ENCODE assay signal across 8 mouse cellular contexts in genomic region chr16:93072156-93072555, GRCm38 (mm10).
DNase-seq lines count a peak whose midpoint lies in the region; ATAC-seq and TF ChIP-seq lines count a peak whose summit lies in the region.
"Had no signal": no experiment of that assay in that cellular context is flagged by ENCODE, and none has a peak within 500 bp of the region (broad histone marks: within the 10 kb centered on the region; RNA-seq: fewer than 3 reads in every experiment).

No protein-coding gene starts in this region.

- no peak overlapping the region for H3K9ac ChIP-seq in midbrain, embryonic 15.5 days

- H3K9me3 ChIP-seq in embryonic facial prominence, embryonic 10.5 days: no peaks in the 10 kb centered on the region
- H3K9me3 ChIP-seq in midbrain, embryonic 15.5 days: no peaks in the 10 kb centered on the region

- DNase-seq in embryonic facial prominence, embryonic 10.5 days (ENCODE audit: low spot score): peak; percentile 45
- DNase-seq in gastrocnemius, postnatal 36 days: peak; percentile 53 to 74
- DNase-seq in kidney, postnatal 14 days: peak; percentile 53
- DNase-seq in skeletal muscle tissue, adult 2 months (ENCODE audit: low read depth, low spot score): peak; percentile 75
- no peak for DNase-seq in left cerebral cortex, adult 11 months (ENCODE audit: low spot score)
- DNase-seq in left cerebral cortex, adult 2 months (ENCODE audit: extremely low spot score in 1 of 2, low spot score in 2 of 2): no peak
- DNase-seq: right cerebral cortex, postnatal 25 days had no signal

- WGBS in embryonic facial prominence, embryonic 10.5 days: 50% methylated on average over 6 of the region's 6 CpGs
- WGBS in midbrain, embryonic 15.5 days: 71% methylated on average over 6 of the region's 6 CpGs

- peaks cover 17% of the 10 kb centered on the region; the same call in 1 of the 2 replicates for H3K27me3 ChIP-seq in embryonic facial prominence, embryonic 10.5 days (replicated peaks; ENCODE audit: low read depth, poor library complexity, severe bottlenecking)
- no peaks in the 10 kb centered on the region for H3K27me3 ChIP-seq in midbrain, embryonic 15.5 days (replicated peaks)

- TF ChIP-seq CTCF in left cerebral cortex, adult 2 months (IDR thresholded peaks at IDR 0.05): no peak

- ATAC-seq in midbrain, embryonic 15.5 days (replicated peaks): no peak

- H3K4me2 ChIP-seq in midbrain, embryonic 15.5 days: no peak overlapping the region

- no peaks in the 10 kb centered on the region for H3K36me3 ChIP-seq in embryonic facial prominence, embryonic 10.5 days (replicated peaks)
- H3K36me3 ChIP-seq in midbrain, embryonic 15.5 days (replicated peaks): no peaks in the 10 kb centered on the region

- H3K4me3 ChIP-seq in embryonic facial prominence, embryonic 10.5 days: no peak overlapping the region
- H3K4me3 ChIP-seq in left cerebral cortex, adult 2 months: no peak overlapping the region
- no peak overlapping the region for H3K4me3 ChIP-seq in midbrain, embryonic 15.5 days

- intact Hi-C loops in gastrocnemius, postnatal 36 days (cut with DNase I): no loop called here
- intact Hi-C loops in left cerebral cortex, adult 2 months (cut with DNase I): no loop called here

- peaks cover 15% of the 10 kb centered on the region for H3K4me1 ChIP-seq in embryonic facial prominence, embryonic 10.5 days
- no peaks in the 10 kb centered on the region for H3K4me1 ChIP-seq in midbrain, embryonic 15.5 days

- peak overlapping the region; percentile 66 for H3K27ac ChIP-seq in embryonic facial prominence, embryonic 10.5 days (replicated peaks)
- H3K27ac ChIP-seq in left cerebral cortex, adult 2 months: no peak overlapping the region
- no peak overlapping the region for H3K27ac ChIP-seq in midbrain, embryonic 15.5 days

Comparison
In these comparisons a context has a peak if more than half of its experiments do, and no peak if none do; other contexts are left out.
1. DNase-seq: peak in embryonic facial prominence, embryonic 10.5 days (single experiment), gastrocnemius, postnatal 36 days (2 of 2), kidney, postnatal 14 days (single experiment) and skeletal muscle tissue, adult 2 months (single experiment); none in left cerebral cortex, adult 11 months (single experiment) and left cerebral cortex, adult 2 months (0 of 2).